Mouse (Mus musculus): ENCODE data around the gene Enc1. TPM values are rescaled to one million over a fixed set of nuclear protein-coding genes. Genes with fewer than 3 reads are reported as not detected.

The Enc1 gene
- 100 to 1,000 TPM; 740 to 833 TPM for total RNA-seq (2021)

DNA sequence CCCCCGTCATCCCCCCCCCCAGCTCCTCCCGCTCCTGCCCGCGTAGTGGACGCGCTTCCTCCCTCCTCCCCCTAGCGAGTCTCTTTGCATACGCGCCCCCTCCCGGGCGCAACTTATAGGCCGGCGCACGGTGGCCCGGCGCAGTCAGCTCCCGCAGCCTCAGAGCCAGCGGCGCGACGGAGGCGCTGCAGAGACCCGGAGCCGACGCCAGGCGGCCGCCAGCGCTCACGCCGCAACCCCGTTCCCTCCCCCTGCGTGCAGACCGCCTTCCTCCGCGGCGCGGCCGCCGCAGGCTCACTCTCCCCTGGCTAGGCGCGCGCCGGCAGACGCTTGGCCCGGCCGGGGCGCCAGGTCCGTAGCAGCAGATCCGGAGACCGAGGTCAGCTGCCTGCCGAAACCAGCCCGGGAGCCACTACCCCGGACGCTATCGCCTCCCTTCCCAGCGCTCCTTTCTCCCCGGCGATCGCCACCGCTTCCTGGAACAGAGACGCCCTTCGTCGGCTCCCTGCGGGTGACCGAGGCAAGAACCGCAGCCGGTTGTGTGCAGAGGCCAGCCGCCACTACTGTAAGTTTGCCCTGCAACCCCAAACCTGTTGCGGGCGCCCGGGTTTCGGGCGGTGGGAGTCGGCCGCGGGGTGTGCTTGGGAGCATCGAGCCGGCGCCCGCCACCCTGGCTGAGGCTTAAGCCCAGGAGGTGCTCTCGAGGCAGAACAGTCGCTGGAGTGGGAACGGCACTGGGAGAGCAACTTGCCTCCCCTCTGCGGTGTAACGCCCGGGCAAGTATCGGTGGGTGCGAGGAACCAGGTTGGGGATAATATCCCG lies at the start of gene Enc1:
Gene Enc1, plus strand, starts transcription at position 141 of the 822 bp plus-strand sequence.
- peak; percentile 89 for DNase-seq

DNA sequence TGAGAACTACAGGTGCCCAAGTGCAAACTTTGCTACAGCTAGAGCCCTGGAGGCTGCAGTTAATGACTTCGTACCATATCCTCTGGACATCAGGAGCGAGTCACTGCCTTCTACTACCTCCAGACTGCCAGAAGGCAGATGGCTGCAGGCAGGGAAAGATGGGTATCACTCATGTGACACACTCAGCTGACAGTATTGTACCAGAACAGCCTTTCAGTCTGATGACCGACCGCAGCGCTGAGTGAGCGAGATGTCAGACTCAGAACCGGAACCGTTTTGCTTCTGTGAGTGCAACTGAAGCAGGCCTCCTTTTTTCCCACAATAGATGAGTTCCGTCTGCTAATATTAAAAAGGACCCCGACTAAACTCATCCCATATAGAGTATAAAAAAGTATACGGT lies 48.3 kb upstream of the Enc1 start:
- no peak for DNase-seq
- intact Hi-C loops (cut with DNase I), result no loop called here

More for the DNA sequence above, at the start of gene Enc1:
- intact Hi-C loops (cut with DNase I), result loop anchor here (10.0 kb wide), 4 partner anchors 144 to 404 kb away; no protein-coding TSS in a partner anchor

DNA sequence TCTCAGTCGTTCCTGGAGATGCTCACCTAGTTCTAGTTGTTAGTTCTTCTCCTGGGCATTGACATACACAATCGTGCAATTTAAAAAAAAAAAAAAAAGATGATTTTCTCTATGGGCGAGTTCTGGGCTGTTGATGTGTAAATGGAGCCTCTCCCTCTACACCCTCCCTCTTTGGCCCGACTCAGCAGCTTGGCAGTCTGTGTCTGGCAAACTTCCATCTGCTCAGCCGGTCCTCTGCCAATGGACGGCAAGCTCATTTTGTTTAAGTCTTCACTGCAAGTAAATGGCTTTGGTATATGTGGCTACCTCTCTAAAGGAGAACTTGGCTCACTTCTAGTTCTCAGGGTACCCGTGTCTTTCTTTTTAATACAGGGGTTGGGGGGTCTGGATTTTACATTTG lies 47.5 kb upstream of the Enc1 start:
- peak; percentile 89 for DNase-seq
- intact Hi-C loops (cut with DNase I), result no loop called here

DNA sequence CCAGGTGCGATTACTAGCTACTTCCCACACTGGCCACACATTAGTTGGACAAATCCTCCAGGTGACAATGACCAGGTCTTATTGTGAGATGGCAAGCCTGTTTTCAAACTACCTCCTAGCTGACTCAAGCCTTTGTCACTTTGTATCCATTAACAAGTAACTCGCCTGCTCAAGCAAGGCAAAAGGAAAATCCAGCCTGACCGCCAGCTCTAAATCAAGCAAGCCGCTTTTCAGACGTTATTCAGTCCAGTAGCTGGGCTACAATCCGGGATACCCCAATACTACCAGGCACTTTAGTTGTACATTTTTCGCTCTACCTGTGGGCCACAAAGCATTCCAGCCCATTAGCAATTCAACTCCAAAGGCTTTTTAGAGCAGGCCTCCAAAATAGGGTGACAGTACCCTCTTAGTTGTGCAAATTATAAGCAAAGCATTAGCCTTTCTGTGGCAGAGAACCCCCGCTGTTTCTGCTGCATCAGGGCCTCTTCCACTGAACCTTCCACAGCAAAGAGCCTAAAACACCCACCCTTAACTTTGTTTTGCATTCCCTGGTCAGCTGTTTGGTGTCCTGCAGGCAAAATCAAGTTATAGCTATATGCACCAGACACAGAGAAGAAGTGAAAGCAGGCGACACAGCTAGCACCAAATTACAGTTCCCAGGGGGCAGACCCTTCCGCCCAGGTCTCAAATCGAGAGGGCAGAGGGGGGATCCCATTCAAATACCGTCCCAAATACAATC lies 44.5 kb upstream of the Enc1 start:
- DNase-seq, result no peak
- intact Hi-C loops (cut with DNase I), result no loop called here

DNA sequence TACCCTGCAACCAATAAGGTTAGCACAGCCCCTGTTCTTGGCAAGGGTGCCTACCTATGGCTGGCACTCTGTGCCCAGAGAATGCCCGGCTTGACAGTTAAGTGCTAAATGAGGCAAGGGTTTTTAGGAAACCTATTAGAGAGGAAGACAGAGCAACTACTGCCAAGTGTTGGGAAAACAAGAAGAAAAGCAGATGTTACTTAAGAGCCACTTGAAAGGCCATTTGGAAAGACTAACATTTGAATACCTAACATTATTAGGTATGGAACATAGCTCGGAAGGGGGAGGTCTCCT lies 44.0 kb upstream of the Enc1 start:
- no peak for DNase-seq
- intact Hi-C loops (cut with DNase I), result no loop called here

DNA sequence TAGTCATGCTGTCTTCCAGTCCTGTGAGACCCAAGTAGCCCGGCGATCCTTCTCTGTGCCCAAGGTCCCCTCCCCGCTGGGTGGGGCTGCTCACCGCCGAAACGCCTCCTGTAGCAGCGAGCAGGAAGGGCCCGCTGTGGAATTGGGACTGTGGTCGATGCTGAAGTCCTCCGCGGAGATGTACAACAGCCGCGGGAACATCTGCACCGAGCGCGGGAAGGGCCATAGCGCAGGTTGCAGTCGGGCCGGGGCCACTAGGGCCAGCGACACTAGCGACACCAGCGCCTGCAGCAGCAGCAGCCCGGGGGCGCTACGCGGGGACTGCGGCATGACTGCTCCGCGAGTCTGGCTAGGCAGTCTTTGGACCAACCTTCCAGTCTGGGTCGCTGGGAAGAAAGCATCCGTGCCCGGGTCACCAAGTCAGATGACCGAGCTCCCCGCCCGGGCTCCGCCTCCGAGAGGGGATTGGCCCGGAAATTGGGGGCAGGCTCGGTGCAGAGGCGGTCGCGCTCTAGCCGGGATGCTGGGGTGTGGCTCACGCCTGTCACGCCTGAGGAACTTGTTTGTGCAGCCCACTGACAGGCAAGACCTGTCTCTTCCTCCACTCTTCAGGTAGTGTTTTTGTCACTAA lies 42.9 kb upstream of the Enc1 start, which contains the start of gene Hexb:
Gene Hexb, minus strand, starts transcription at position 426 of the 631 bp plus-strand sequence.
- intact Hi-C loops (cut with DNase I), result no loop called here
- peak; percentile 87 for DNase-seq

DNA sequence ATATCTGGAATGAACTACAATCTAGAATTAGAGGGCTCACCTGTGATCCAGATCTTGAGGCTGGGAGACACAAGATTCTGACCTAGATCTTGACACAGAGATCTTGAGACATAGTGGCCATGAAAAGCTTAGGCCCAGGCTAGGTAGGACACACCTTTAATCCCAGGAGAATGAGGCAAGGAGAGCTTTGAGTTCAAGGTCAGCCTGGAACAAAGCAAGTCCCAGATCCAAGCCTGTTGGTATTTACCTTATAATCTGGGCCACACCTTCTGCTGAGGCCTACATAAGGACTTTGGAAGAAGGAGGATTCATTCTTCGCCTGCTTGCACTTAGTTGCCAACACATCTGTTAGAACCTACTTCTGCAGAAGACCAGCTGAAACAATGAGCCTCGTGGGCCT lies 41.8 kb upstream of the Enc1 start:
- DNase-seq, result no peak
- intact Hi-C loops (cut with DNase I), result no loop called here

DNA sequence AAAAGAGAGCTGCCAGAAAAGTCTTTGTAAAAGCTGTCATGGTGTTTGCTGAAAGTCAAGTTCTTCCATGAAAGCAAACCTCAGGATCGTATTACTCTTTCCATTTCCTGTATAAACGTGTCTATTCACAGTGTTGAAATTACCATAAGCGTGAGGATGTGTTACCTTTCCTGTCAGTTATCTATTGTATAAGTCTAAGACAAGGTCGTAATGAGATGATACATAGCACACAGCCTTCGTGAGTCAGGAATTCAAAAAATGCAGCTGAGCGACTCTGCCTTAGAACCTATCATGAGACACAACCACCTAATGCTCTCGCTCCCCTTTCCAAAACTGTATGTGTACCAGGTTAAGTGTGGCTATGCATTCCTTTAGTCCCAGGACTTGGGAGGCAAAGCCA lies 39.8 kb upstream of the Enc1 start:
- DNase-seq, result no peak
- intact Hi-C loops (cut with DNase I), result no loop called here

DNA sequence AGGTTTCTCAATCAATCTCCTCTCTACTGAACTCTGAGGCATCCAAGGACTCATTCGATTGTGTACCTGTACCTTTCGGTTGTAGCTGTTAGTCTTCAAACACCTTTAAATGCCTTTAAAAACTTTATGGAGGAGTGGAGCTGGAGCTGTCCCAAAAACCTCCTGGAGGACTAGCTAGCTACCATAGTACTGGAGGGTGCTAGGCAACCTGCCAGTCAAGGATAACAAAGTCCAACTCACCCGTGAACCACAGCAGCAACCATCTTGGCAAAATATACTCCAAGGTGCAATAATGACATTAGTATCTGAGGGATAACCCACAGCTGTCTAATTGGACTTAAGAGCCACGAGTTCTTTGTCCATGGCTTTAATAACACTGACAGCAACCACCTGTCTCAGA lies 39.0 kb upstream of the Enc1 start:
- DNase-seq, result no peak
- intact Hi-C loops (cut with DNase I), result no loop called here

DNA sequence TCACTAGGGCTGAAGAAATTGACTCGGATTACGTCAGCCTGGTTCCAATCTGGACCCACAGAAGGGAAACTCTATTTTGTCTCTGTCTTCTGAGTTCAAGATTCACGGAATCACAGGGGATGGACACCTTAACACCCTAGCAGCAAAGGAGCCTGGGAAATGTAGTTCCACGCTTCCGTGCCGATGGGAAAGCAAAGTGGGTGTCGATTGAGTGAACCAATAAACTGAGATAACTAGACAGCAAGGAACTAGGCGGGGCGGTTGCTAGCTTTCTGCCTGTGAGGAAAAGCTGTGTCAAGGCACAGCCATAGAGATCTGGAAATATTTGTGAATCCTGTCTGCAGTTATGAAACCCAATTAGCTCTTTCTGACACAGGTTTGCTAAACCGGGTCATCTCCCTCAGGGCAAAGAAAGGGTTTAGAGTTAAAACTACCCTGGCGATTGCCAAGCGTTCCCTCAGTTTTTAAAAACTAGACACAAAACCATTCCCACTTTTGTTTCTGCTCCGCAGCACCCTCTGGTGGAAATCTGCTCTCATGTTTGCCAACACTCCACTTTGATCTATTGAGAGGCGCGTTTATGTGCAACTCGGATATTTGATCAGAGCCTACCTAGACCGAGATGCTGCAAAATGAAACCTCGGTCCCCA lies 35.7 kb upstream of the Enc1 start:
- intact Hi-C loops (cut with DNase I), result no loop called here
- DNase-seq, result peak; percentile 77

DNA sequence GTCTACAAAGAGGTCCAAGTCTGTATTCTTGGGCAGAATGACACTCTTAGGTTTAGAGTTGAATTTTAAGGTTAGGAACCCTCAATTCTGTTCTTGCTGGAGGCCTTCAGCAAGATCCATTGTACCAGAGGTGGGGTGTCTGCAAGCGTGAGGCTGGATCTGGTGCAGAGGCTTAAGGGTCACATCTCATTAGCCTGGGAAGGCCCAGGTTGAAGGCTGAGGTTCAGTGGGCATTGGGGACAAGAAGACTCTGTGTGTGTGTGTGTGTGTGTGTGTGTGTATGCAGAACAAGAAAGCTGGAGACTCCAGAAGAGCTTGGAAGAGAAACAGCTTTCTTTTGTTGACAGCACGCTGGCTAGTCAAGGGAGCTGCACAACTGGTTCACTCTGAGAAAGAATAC lies 34.9 kb upstream of the Enc1 start:
- intact Hi-C loops (cut with DNase I), result no loop called here
- DNase-seq, result no peak

DNA sequence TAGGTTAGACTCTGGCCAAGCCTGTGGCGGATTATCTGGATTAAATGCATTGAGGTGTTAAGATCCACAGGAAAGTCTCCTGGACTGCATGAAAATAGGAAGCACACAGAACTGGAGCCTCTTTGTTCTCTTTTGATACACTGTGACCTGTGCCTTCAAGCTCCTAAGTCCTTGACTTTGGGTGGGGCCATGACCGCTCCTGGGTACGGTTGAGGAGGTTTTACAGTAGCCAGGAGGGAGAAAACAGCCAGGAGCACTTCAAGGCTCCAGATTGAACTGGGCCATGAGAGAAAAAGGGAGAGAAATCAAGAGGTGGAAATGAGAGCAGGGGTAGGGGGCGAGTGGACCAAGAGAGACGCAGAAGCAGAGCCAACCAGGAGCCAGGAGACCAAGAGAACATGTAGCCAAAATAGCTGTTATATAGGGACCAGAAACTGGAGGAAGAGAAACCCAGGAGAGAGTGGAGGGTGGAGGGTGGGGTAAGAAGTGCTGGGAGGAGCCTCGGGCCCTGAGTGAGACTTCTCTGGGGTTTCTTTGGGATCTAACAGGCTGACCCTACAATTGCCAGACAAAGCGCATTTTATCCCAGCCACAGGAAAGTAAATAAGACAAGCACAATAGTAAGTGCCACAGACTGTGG lies 33.3 kb upstream of the Enc1 start:
- intact Hi-C loops (cut with DNase I), result no loop called here
- DNase-seq, result no peak

DNA sequence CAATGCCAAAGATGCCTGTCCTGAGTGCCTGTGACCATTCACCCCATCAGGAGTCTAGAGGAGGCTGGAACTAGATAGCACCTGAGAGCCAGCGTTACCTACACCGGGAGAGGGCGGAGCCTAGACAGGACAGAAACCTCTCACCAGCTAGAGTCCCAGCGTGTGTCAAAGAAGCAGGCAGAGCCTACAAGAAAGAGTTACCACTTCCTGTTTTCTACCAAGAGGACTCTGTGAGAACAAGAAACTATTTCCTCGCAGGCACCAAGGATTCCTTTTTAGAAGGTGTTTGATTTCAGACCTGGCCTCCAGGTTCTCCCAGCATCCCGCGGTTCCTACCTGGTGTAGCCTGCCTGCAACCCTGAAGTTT lies 32.8 kb upstream of the Enc1 start:
- intact Hi-C loops (cut with DNase I), result no loop called here
- DNase-seq, result no peak

DNA sequence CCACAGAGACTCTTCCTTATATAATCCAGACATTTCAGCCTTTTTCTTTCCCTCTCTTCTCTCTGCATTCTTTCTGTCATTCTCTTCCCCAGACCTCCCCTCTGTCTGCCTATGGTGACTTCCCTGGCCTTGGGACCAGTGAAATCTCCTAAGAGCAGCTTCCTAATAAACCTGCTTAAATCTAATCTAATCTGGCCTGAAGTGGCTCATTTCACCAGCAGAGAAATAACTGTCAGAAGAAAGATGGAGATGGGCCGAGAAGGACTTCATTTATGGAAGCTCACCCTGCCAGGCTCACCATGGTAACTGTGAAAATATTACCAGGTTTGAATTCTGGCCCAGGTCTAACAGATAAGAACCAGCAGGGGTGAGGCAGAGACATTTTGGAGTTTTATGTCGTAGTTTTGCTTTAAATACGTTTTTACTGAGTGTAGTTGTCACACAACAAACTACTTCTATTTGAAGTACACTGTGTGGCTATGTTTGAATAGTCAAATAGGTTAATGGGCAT lies 32.4 kb upstream of the Enc1 start:
- intact Hi-C loops (cut with DNase I), result no loop called here
- DNase-seq, result no peak

DNA sequence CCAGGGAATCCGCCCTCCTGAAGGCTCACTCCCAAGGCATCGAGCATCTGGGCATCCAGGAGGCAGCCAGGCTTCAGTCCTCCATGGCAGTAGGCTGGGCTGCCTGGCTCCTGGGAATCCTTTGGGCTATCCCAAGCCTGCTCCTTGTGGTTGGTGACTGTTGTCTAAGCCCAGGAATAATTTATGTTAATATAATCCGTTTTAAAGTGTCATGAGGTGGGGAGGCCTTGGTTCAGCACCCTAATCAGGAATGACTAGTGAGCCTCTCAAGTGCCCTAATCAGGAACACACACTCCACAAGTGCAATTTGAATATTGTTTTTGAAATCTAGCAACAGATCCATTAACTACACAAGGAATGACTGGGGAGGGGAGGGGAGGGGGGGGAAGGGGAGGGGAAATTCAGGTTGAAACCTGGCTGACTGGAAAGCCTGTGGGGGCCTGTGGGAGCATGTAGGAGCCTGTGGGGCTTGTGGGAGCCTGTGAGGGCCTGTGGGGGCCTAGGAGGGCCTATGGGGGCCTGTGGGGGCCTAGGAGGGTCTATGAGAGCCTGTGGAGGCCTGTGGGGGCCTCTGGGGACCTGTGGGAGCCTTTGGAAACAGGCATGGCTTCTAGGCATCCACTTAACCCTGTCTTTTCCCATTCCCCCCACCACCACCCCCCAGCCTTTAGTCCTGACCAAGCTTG lies 26.2 kb upstream of the Enc1 start:
- intact Hi-C loops (cut with DNase I), result no loop called here
- DNase-seq, result no peak

DNA sequence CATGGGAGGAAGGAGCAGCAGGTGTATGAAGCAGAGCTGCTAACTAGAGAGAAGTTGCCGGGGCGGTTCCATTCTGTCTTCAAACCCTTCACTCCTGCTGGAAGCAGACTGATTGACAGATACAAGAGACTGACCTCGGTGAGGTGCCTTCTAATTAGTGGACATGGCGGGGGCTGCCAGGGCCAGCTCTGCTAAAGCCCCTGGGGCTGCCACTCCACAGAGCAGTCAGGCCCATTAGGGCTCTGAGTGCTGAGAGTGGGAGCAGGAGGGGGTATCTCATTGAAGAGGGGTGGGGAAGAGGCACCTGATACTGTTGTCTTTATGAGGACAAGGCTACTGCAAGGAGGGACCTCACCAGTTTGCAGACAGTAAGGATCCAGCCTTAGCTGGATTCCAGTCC lies 25.3 kb upstream of the Enc1 start:
- intact Hi-C loops (cut with DNase I), result no loop called here
- no peak for DNase-seq

DNA sequence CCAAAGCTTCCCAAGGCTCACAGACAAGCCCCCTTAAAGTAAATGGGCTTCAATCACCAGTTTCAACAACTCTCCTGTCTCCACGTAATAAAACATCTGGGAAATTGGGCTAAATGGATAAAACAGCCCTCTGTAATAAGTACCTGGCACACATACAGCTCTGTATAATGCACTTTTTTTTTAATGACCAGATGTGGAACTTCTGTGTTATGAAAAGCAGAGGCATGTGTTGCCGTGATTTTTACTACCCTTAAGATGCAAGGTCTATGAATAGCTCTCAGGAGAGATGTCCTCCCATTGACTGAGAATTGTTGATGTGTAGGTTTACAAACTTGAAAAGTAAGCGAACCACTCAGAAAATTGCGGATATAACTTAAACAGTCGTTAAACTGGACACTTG lies 24.7 kb upstream of the Enc1 start:
- DNase-seq, result no peak
- intact Hi-C loops (cut with DNase I), result no loop called here

DNA sequence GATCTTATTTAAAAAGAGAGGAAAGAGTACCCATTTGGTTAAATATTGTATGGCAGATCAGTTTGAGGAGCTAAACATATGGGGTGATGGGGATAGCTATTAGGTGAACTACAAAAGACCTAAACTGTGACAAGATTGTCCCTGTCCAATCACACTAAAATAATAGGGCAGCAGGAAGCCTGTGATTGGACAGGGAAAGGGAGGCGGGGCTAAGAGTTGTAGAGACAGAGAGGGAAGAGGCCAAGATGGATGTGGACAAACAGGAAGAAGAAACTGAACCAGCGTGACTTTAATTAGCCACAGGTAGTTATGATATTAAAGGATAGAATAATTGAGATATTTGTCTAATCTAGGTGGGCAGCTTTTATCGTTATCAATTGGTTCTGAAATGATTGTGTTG lies 20.9 kb upstream of the Enc1 start:
- intact Hi-C loops (cut with DNase I), result no loop called here
- no peak for DNase-seq

DNA sequence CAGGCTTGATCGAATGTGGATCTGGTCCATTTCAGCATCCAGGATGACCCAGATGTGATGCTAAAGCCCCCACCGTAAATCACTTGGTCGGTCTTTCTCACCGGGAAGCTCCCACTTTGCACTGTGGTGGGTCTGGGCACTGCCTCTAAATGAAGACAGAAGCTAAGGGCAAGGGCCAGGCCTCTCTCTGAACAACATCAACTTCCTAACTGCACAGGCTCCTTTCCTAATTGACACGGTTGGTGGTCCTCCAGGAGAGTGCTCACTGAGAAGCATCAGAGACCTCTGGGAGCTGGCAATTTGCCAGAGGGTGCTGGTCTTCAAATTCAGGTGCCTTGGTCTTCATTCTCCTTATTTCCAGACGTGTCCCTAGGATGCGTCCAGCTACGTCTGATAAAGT lies 17.0 kb upstream of the Enc1 start:
- intact Hi-C loops (cut with DNase I), result no loop called here
- DNase-seq, result no peak

DNA sequence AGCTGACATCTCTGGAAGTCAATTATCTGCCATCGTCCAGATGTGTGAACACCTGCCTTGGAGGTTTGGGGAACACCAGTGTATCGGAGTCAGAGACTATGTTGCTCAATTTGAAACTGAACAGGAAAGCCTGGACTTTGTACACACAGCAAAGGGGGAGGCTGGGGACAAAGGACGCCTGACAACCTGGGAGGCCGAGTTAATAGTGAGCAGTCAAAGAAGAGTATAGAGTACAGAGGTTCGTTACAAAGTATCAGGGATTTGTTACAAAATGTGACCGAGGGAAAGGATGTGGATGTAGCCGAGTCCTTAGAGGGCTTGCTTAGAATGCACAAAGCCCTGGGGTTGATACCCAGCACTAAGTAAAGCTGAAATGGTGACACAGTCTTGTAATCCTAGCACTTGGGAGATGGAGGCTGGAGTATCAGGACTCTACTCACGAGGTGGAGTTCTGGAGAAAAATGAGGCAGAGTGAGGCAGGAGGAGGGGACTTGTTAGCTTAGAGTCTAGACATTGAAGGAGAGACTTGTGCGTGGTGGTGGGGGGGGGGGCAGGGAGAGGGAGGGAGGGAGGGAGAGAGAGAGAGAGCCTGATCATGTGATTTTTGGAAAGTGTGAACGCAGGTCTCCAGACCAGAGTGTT lies 16.4 kb upstream of the Enc1 start:
- no peak for DNase-seq
- intact Hi-C loops (cut with DNase I), result no loop called here

Measured in left cerebral cortex, postnatal 4 days (tissue).